Mouse (Mus musculus) heart, adult 2 months (tissue): ENCODE data around the gene Tex33.

Experiments
- CTCF ChIP-seq: fragments of 200-600 bp; IDR thresholded peaks from 2 replicates; pipeline ENCODE4 v1.8.1; 2022; ENCODE audit warnings: antibody characterized with exemption, mild to moderate bottlenecking, moderate library complexity
- POLR2A ChIP-seq: fragments of 200-500 bp; IDR thresholded peaks from 2 replicates; pipeline ENCODE4 v1.6.1; 2011; ENCODE audit warnings: mild to moderate bottlenecking, low read depth, low read length, control low read depth; ENCODE audit not compliant: insufficient read depth

GRCm38 (mm10) chr15:78380208-78380607 lies 15.5 kb downstream of the Tex33 start:
- TF ChIP-seq POLR2A (no peak), CTCF (no peak)
